Mouse (Mus musculus) stomach, embryonic 14.5 days (tissue): ENCODE data around the gene Rnase1. TPM values are rescaled to one million over a fixed set of nuclear protein-coding genes. Genes with fewer than 3 reads are reported as not detected.

Experiments
- polyA plus RNA-seq: library from polyadenylated mRNA; unstranded; fragments of >200 nt; fragmentation: Nextera tagmentation; extraction: Ambion mirVana; gene quantifications from 2 replicates; pipeline ENCODE4 v1.2.1, GENCODE M21; 2014

Rnase1 gene
- polyA plus RNA-seq, 1 experiment from 2014 or later, result 1.5 TPM

Other genes with a start within 250 kb of the Rnase1 start
- gene Klhl33, start 249.3 kb downstream of the Rnase1 start, polyA plus RNA-seq, result 0.14 and 0.35 TPM in 2 replicates
- 149 and 169 TPM in 2 replicates for gene Osgep, start 221.9 kb downstream of the Rnase1 start, polyA plus RNA-seq
- 217 and 223 TPM in 2 replicates for gene Apex1, start 221.8 kb downstream of the Rnase1 start, polyA plus RNA-seq
- gene Pip4p1, start 215.9 kb downstream of the Rnase1 start, polyA plus RNA-seq, result 41.0 and 50.2 TPM in 2 replicates
- gene Pnp, start 215.7 kb downstream of the Rnase1 start, polyA plus RNA-seq, result 59.5 and 65.1 TPM in 2 replicates
- not detected in 2 replicates for gene Gm49342, start 202.3 kb downstream of the Rnase1 start, polyA plus RNA-seq
- 0.31 TPM in 1 of 2 replicates, not detected in the other for gene Pnp2, start 190.8 kb downstream of the Rnase1 start, polyA plus RNA-seq
- gene Rnase10, start 139.0 kb downstream of the Rnase1 start, polyA plus RNA-seq, result 0.22 TPM in 1 of 2 replicates, not detected in the other
- gene Rnase9, start 104.9 kb downstream of the Rnase1 start, polyA plus RNA-seq, result not detected in 2 replicates
- not detected in 2 replicates for gene Rnase11, start 96.6 kb downstream of the Rnase1 start, polyA plus RNA-seq
- gene Rnase12, start 89.1 kb downstream of the Rnase1 start, polyA plus RNA-seq, result 0.80 TPM in 1 of 2 replicates, not detected in the other
- gene Olfr750, start 72.3 kb downstream of the Rnase1 start, polyA plus RNA-seq, result not detected in 2 replicates
- 60.3 and 72.3 TPM in 2 replicates for gene Rnase4, start 55.7 kb downstream of the Rnase1 start, polyA plus RNA-seq
- gene Ang, start 55.6 kb downstream of the Rnase1 start, polyA plus RNA-seq, result 11.6 and 16.5 TPM in 2 replicates
- not detected in 2 replicates for gene Eddm3b, start 32.4 kb downstream of the Rnase1 start, polyA plus RNA-seq
- 0.32 and 1.4 TPM in 2 replicates for gene Rnase6, start 22.9 kb downstream of the Rnase1 start, polyA plus RNA-seq
- not detected in 2 replicates for gene Rnase2b, start 15.5 kb upstream of the Rnase1 start, polyA plus RNA-seq
- not detected in 2 replicates for gene Ang2, start 52.4 kb upstream of the Rnase1 start, polyA plus RNA-seq
- not detected in 2 replicates for gene Ear14, start 56.6 kb upstream of the Rnase1 start, polyA plus RNA-seq
- gene Rnase2a, start 109.3 kb upstream of the Rnase1 start, polyA plus RNA-seq, result not detected in 2 replicates
- gene Gm7247, start 215.0 kb upstream of the Rnase1 start, polyA plus RNA-seq, result not detected in 2 replicates